Comparison of ENCODE assay signal across 7 mouse cellular contexts in genomic region chr9:26519581-26520501, GRCm38 (mm10).
DNase-seq lines count a peak whose midpoint lies in the region; ATAC-seq and TF ChIP-seq lines count a peak whose summit lies in the region.

No protein-coding gene starts in this region.

- no peak for TF ChIP-seq POLR2A in lung, adult 2 months (IDR thresholded peaks at IDR 0.05; ENCODE audit: borderline replicate concordance, extremely low read depth, low read depth, low read length)

- peak; percentile 65; the same call in 1 of the 2 replicates for ATAC-seq in embryonic facial prominence, embryonic 11.5 days (replicated peaks; ENCODE audit: insufficient number of reproducible peaks, low FRiP score, low TSS enrichment, low read depth)
- no peak for ATAC-seq in monocyte, adult 5-6 weeks (replicated peaks; ENCODE audit: insufficient number of reproducible peaks, low FRiP score, low TSS enrichment, poor library complexity, severe bottlenecking)

- no peak for TF ChIP-seq CTCF in lung, adult 2 months (IDR thresholded peaks at IDR 0.05; ENCODE audit: insufficient read depth, low read length)

- no peak overlapping the region for H3K4me2 ChIP-seq in embryonic facial prominence, embryonic 11.5 days (ENCODE audit: low read depth, low read length)

- H3K27ac ChIP-seq in embryonic facial prominence, embryonic 11.5 days (replicated peaks; ENCODE audit: low read depth, low read length), result no peak overlapping the region

- H3K4me1 ChIP-seq in lung, adult 2 months (ENCODE audit: control insufficient read depth, insufficient read depth, low read length), result no peaks in the 10 kb centered on the region
- no peaks in the 10 kb centered on the region for H3K4me1 ChIP-seq in embryonic facial prominence, embryonic 11.5 days (ENCODE audit: control insufficient read depth, insufficient read depth, low read length)

- H3K4me3 ChIP-seq in lung, adult 2 months (replicated peaks; ENCODE audit: extremely low read depth, low read depth, low read length), result no peak overlapping the region
- H3K4me3 ChIP-seq in embryonic facial prominence, embryonic 11.5 days (ENCODE audit: low read depth, low read length), result no peak overlapping the region

- H3K27me3 ChIP-seq in embryonic facial prominence, embryonic 11.5 days (ENCODE audit: control insufficient read depth, insufficient read depth, low read length), result no peaks in the 10 kb centered on the region

- peak; percentile 13 to 19 for DNase-seq in lung, adult 18-20 months
- no peak for DNase-seq in lung, adult 2 months
- DNase-seq in embryonic facial prominence, embryonic 11.5 days (ENCODE audit: low spot score), result peak; percentile 9
- DNase-seq in heart, postnatal 4 days, result peak; percentile 41
- peak; percentile 65 for DNase-seq in lung, postnatal 10 days
- peak; percentile 29 for DNase-seq in right cerebral cortex, postnatal 4 days

- no peaks in the 10 kb centered on the region for H3K36me3 ChIP-seq in embryonic facial prominence, embryonic 11.5 days (replicated peaks; ENCODE audit: control insufficient read depth, insufficient read depth, low read depth, low read length)

- 36% methylated on average over 5 of the region's 5 CpGs for WGBS in lung, adult 2 months
- WGBS in embryonic facial prominence, embryonic 11.5 days, result 42% methylated on average over 5 of the region's 5 CpGs

- no peaks in the 10 kb centered on the region for H3K9me3 ChIP-seq in embryonic facial prominence, embryonic 11.5 days (replicated peaks; ENCODE audit: control insufficient read depth, low read length)

- H3K9ac ChIP-seq in embryonic facial prominence, embryonic 11.5 days (replicated peaks; ENCODE audit: low read length), result no peak overlapping the region
